Mouse (Mus musculus): ENCODE measurements at regions not wholly inside any gene's neighbourhood (a gene's known extent, or its start where the extent isn't known, plus 50 kb on each side); places are given as distances from the start of the nearest gene placed in this dataset.

DNA sequence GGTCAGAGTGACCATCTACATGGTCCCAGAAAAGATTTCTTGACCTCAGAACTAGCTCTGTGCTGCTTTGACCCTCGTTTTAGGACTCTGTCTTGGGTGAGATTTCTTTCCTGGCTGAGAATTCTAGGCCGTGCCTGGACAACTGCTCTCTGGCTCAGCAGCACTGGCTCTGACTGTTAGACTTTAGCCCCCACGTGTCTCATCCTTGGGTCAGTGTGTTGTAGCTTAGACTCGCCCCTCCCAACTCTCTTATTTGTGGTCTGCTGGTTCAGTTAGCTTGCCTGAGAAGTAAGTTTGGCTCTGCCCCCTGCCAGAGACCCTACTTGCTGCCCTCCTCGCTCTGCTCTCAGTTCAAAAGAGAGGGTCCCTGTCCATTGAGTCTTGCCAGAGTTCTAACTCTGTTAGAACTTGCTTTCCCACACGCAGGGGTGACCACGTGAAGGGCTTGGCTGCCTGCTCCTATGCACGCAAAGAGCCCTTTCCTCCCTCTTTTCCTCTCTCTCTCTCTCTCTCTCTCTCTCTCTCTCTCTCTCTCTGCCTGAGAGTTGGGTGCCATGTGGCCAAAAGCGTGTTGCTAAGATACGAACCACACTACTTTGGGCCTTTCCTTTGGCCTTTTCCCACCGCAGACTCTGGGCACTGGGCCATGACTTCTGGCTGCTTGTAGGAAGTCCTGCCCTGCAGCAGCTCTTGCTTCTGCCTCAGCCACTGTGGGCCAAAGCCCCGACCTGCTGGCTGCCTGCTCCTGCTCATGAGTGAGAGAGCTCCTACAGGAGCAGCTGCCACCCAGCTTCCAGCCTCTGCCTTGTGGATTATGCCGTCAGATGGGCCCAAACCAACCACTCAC is 344.2 kb upstream of the Amot start:
- peak; percentile 2 to 45 for DNase-seq (ENCODE audit: extremely low spot score in 1 of 2, low spot score in 1 of 2)

- no peak for DNase-seq (ENCODE audit: extremely low spot score in 1 of 2, low spot score in 1 of 2)
These were observed 328.1 kb upstream of the Amot start for GRCm38 (mm10) chrX:145833106-145833505.

GRCm38 (mm10) chrX:145812995-145813394 is 308.0 kb upstream of the Amot start:
- no peak for DNase-seq (ENCODE audit: extremely low spot score in 1 of 2, low spot score in 1 of 2)

All from frontal cortex, adult 2 months (tissue).